7 mouse cellular contexts compared by ENCODE assay signal in the genomic region with DNA sequence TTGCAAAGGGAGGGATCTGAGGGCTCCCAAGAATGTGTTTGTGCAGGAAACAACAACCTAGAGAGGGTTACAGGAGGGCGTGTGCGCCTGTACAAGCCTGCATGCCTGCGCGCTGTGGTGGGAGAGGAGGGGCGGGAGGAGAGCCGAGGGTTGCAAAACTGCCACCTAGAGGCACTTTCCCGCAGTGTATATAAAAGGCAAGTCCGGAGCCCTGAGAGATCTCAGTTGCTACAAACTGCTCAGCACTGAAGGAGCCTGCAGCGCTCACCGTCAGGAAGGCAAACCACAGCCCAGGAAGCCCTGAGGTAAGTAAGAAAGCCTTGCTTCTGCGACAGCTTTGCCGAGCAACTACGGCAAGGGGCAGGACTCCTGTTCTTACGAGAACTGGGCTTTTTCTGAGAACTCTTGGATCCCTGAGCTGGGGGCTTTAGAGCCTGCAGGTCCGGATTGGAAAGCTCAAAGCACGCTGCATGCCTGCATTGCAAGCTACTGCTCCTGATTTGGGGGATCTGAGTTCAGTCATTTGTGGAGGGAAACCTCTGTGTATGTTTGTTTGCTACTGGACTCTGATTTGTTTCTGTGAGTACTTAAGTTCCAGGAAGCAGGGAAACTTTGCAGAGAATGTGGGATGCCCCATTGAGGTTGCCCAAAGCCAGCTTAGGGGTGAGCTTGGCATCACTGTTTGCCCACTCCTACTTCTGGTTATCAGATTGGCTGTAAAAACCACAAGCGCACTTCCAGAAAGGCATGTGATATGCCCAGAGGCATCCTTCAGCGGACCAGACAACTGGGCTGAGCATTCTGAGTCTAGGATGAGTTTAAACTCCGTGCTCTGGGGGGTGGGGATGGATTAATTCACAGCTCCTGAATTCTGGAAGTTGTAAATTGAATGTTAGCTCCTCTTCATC. TPM values are rescaled to one million over a fixed set of nuclear protein-coding genes. Genes with fewer than 3 reads are reported as not detected.
A peak's percentile ranks its signal among the peaks of the same experiment; 100 is the strongest.
DNase-seq lines count a peak whose midpoint lies in the region; ATAC-seq and TF ChIP-seq lines count a peak whose summit lies in the region.

A gene (plus strand): TSS at position 198 of the 908 bp plus-strand sequence.

- peak; percentile 99; the same call in 1 of the 2 replicates for TF ChIP-seq POLR2A in limb, embryonic 14.5 days (IDR thresholded peaks at IDR 0.05; ENCODE audit: borderline replicate concordance, extremely low read depth, insufficient read depth, insufficient read length)

- H3K9ac ChIP-seq in heart, embryonic 11.5 days (ENCODE audit: low read depth, low read length): peak within 1 kb of the TSS; percentile 84
- peak within 1 kb of the TSS; percentile 73 for H3K9ac ChIP-seq in kidney, embryonic 15.5 days
- H3K9ac ChIP-seq in limb, embryonic 14.5 days (ENCODE audit: low read depth, low read length, severe bottlenecking): peak within 1 kb of the TSS; percentile 83
- peak within 1 kb of the TSS; percentile 57 for H3K9ac ChIP-seq in midbrain, embryonic 16.5 days (ENCODE audit: low read depth, low read length)

- H3K4me1 ChIP-seq in brown adipose tissue, adult 24 weeks (ENCODE audit: control insufficient read depth, insufficient read depth, insufficient read length, low read length): peaks cover 16% of the 10 kb centered on the region
- peaks cover 25% of the 10 kb centered on the region for H3K4me1 ChIP-seq in heart, embryonic 11.5 days (ENCODE audit: control insufficient read depth, insufficient read depth, low read length)
- H3K4me1 ChIP-seq in kidney, embryonic 15.5 days: peaks cover 64% of the 10 kb centered on the region
- H3K4me1 ChIP-seq in limb, embryonic 14.5 days (ENCODE audit: control insufficient read depth, insufficient read depth, low read length): peaks cover 48% of the 10 kb centered on the region
- peaks cover 31% of the 10 kb centered on the region for H3K4me1 ChIP-seq in midbrain, embryonic 16.5 days (ENCODE audit: control insufficient read depth, insufficient read depth, low read length)

- peaks cover 2% of the 10 kb centered on the region; the same call in 1 of the 2 replicates for H3K27me3 ChIP-seq in heart, embryonic 11.5 days (ENCODE audit: control insufficient read depth, insufficient read depth, low read length)
- H3K27me3 ChIP-seq in kidney, embryonic 15.5 days: peaks cover 16% of the 10 kb centered on the region; the same call in 1 of the 2 replicates
- 0 out of 2 replicates have a peak, but pooled peaks cover 4% of the 10 kb centered on the region for H3K27me3 ChIP-seq in limb, embryonic 14.5 days (ENCODE audit: control insufficient read depth, insufficient read depth, low read length)
- H3K27me3 ChIP-seq in midbrain, embryonic 16.5 days (ENCODE audit: control insufficient read depth, insufficient read depth, low read depth, low read length): peaks cover 14% of the 10 kb centered on the region
- no peaks in the 10 kb centered on the region for H3K27me3 ChIP-seq in splenic B cell, adult 2 months (ENCODE audit: control insufficient read depth, insufficient read depth, low read length, poor library complexity, severe bottlenecking)

- H3K36me3 ChIP-seq in heart, embryonic 11.5 days (ENCODE audit: control insufficient read depth, insufficient read depth, low read length): no peaks in the 10 kb centered on the region
- no peaks in the 10 kb centered on the region for H3K36me3 ChIP-seq in kidney, embryonic 15.5 days
- no peaks in the 10 kb centered on the region for H3K36me3 ChIP-seq in limb, embryonic 14.5 days (ENCODE audit: control insufficient read depth, insufficient read depth, low read length)
- no peaks in the 10 kb centered on the region for H3K36me3 ChIP-seq in midbrain, embryonic 16.5 days (ENCODE audit: control insufficient read depth, insufficient read depth, low read length)
- H3K36me3 ChIP-seq in splenic B cell, adult 2 months (ENCODE audit: control insufficient read depth, insufficient read depth, low read length, poor library complexity, severe bottlenecking): no peaks in the 10 kb centered on the region

- H3K4me3 ChIP-seq in brown adipose tissue, adult 24 weeks (ENCODE audit: insufficient read depth, low read depth, low read length): peak within 1 kb of the TSS; percentile 62
- H3K4me3 ChIP-seq in heart, embryonic 11.5 days (ENCODE audit: low read depth, low read length): peak within 1 kb of the TSS; percentile 54
- H3K4me3 ChIP-seq in kidney, embryonic 15.5 days (replicated peaks): peak within 1 kb of the TSS; percentile 60
- peak within 1 kb of the TSS; percentile 63 for H3K4me3 ChIP-seq in limb, embryonic 14.5 days (replicated peaks; ENCODE audit: low read length)
- H3K4me3 ChIP-seq in midbrain, embryonic 16.5 days (ENCODE audit: low read depth, low read length): peak within 1 kb of the TSS; percentile 39

- peak; percentile 32; the same call in 1 of the 2 replicates for ATAC-seq in erythroid progenitor cell, adult 5-6 weeks (replicated peaks; ENCODE audit: low FRiP score, poor library complexity, severe bottlenecking)
- peak; percentile 84 for ATAC-seq in heart, embryonic 11.5 days (replicated peaks; ENCODE audit: insufficient number of reproducible peaks, low FRiP score, low TSS enrichment)
- peak; percentile 80 for ATAC-seq in kidney, embryonic 15.5 days (replicated peaks; ENCODE audit: low FRiP score)
- ATAC-seq in limb, embryonic 14.5 days (ENCODE audit: low FRiP score, low read depth): peak; percentile 87
- ATAC-seq in midbrain, embryonic 16.5 days: peak; percentile 87

- H3K9me3 ChIP-seq in heart, embryonic 11.5 days (replicated peaks; ENCODE audit: control insufficient read depth, low read length): no peaks in the 10 kb centered on the region
- H3K9me3 ChIP-seq in kidney, embryonic 15.5 days (replicated peaks): no peaks in the 10 kb centered on the region
- H3K9me3 ChIP-seq in limb, embryonic 14.5 days (ENCODE audit: control insufficient read depth, low read length): no peaks in the 10 kb centered on the region
- H3K9me3 ChIP-seq in midbrain, embryonic 16.5 days (replicated peaks; ENCODE audit: control insufficient read depth, low read length, poor library complexity, severe bottlenecking): no peaks in the 10 kb centered on the region

- peak within 1 kb of the TSS; percentile 64 for H3K4me2 ChIP-seq in heart, embryonic 11.5 days
- H3K4me2 ChIP-seq in kidney, embryonic 15.5 days: peak within 1 kb of the TSS; percentile 59
- H3K4me2 ChIP-seq in limb, embryonic 14.5 days (replicated peaks; ENCODE audit: low read depth, low read length, severe bottlenecking): peak within 1 kb of the TSS; percentile 62
- peak within 1 kb of the TSS; percentile 55 for H3K4me2 ChIP-seq in midbrain, embryonic 16.5 days (ENCODE audit: low read length)

- H3K27ac ChIP-seq in brown adipose tissue, adult 24 weeks (replicated peaks; ENCODE audit: low read depth, low read length): peak within 1 kb of the TSS; percentile 97
- peak within 1 kb of the TSS; percentile 76 for H3K27ac ChIP-seq in heart, embryonic 11.5 days (ENCODE audit: low read depth, low read length)
- peak within 1 kb of the TSS; percentile 80 for H3K27ac ChIP-seq in kidney, embryonic 15.5 days
- peak within 1 kb of the TSS; percentile 84 for H3K27ac ChIP-seq in limb, embryonic 14.5 days (replicated peaks; ENCODE audit: low read depth, low read length)
- H3K27ac ChIP-seq in midbrain, embryonic 16.5 days (ENCODE audit: low read length): peak within 1 kb of the TSS; percentile 51

- DNase-seq in limb, embryonic 14.5 days (ENCODE audit: low spot score): peak; percentile 93
- peak; percentile 73 for DNase-seq in splenic B cell, adult 2 months (ENCODE audit: low read depth, low spot score)

- WGBS in heart, embryonic 11.5 days (ENCODE audit: insufficient replicate concordance): 1% methylated on average over 19 of the region's 19 CpGs
- 2% methylated on average over 19 of the region's 19 CpGs for WGBS in kidney, embryonic 15.5 days
- WGBS in limb, embryonic 14.5 days: 1% methylated on average over 19 of the region's 19 CpGs
- WGBS in midbrain, embryonic 16.5 days: 1% methylated on average over 19 of the region's 19 CpGs

RNA-seq across cellular contexts. Expression of the gene that starts here (rescaled TPM):
- 74.7 and 97.7 TPM in 2 replicates for polyA plus RNA-seq in brown adipose tissue, adult 24 weeks (2012; ENCODE audit: insufficient read depth, insufficient read length, missing spikeins)
- 1.1 TPM in 1 of 2 replicates, not detected in the other for total RNA-seq in erythroid progenitor cell, adult 5-6 weeks (2015; ENCODE audit: low replicate concordance)
- total RNA-seq in erythroid progenitor cell, adult 5-6 weeks (2017; ENCODE audit: low replicate concordance): not detected in 2 replicates
- polyA plus RNA-seq in heart, embryonic 11.5 days (2014; fragmentation: Nextera tagmentation; extraction: Ambion mirVana): 45.3 and 50.2 TPM in 2 replicates
- polyA plus RNA-seq in kidney, embryonic 15.5 days (2015; fragmentation: Nextera tagmentation; extraction: Ambion mirVana): 42.9 and 46.8 TPM in 2 replicates
- polyA plus RNA-seq in limb, embryonic 14.5 days (2012; rRNA removed): 93.8 and 129 TPM in 2 replicates
- polyA plus RNA-seq in limb, embryonic 14.5 days (2014; fragmentation: Nextera tagmentation; extraction: Ambion mirVana): 49.7 and 54.9 TPM in 2 replicates
- polyA plus RNA-seq in midbrain, embryonic 16.5 days (2015; fragmentation: Nextera tagmentation; extraction: Ambion mirVana): 10.4 and 10.9 TPM in 2 replicates

Comparison
In these comparisons a context has a peak if more than half of its experiments do, and no peak if none do; other contexts are left out.
1. Peak in every context shown above with its lines: DNase-seq, ATAC-seq, H3K4me3 ChIP-seq and H3K27ac ChIP-seq.
2. ATAC-seq: peak in every context shown above with its lines; median percentile 87 in limb, embryonic 14.5 days; 87 in midbrain, embryonic 16.5 days; 84 in heart, embryonic 11.5 days; 80 in kidney, embryonic 15.5 days; 32 in erythroid progenitor cell, adult 5-6 weeks.